Mouse (Mus musculus) heart, adult 11 months (tissue): ENCODE measurements at regions not wholly inside any gene's neighbourhood (a gene's known extent, or its start where the extent isn't known, plus 50 kb on each side); places are given as distances from the start of the nearest gene placed in this dataset.

Experiments
- DNase-seq: peaks from one replicate; pipeline ENCODE4 v3.0.0; 2022

DNA sequence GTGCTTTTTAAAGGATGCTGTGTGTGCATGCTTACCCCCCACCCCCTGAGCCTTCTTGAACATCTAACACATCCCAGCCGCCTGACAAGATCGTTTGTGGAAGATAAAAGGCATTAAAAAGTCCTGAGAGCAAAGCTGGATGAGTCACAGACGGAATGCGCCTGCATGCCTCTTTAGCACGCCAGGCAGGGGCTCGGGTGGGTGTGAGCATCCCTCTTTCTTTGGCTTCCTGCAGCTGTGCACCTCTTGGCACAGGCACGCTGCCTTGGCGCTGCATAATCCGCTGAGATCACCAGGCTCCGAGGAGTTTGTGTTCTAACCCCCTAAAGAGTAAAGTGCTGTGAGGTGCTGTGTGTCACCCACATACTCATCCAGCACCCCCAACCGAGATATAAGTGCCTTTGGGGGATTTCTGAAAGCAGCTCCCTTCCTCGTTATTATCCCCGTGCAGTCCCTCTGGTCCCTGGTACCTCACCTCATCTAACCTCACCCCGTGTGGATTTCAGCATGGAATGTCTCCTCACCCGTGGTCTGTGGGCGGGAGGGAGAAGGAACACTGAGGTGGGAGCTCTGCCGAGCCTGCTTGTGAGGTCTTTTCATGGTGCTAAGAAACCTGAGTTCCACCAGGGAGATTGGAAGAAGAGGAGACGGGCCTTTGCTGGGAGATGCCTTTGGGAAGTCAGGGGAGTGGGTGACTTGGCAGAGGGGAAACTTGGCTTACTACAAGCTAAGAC is 117.8 kb upstream of the Topaz1 start:
- DNase-seq: no peak

GRCm38 (mm10) chr9:122631793-122632192 is 115.4 kb upstream of the Topaz1 start:
- no peak for DNase-seq

DNA sequence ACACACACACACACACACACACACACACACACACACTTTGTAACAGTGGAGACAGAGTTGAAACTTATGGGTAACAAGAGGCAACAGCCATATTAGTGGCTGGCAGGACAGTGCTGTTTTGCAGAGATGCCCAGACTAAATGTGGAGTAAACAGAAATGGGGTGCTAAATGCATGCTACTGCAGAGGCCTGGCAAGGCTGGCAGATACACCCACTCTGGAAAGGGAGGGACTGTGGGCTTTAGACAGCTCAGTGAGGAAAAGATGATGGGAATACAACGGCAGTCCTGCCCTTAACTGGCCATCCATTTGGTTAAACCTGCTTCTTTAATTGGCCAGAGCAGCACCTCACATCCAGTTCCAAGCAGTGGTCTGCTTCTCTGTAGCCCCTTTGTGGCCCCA is 113.7 kb upstream of the Topaz1 start:
- no peak for DNase-seq

GRCm38 (mm10) chr9:122635138-122635964 is 111.8 kb upstream of the Topaz1 start:
- DNase-seq: peak; percentile 89

DNA sequence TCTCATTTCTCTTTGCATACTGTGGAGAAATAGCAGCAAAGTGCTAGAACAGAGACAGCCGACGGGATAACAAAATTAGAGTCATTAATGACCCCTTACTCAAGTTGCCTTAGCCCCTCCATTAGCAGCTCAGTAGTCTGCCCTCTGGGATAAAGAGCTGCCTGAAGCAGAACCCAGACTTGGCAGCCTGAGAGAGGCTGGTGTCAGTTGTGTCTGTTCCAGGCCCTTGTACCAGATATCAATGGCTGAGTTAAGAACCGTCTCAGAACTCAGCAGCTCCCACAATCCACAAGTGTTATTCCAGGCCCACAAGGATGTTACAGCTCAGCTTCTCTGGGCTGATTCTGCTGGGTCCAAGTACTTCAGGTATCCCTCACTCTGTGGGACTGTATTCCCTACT is 109.6 kb upstream of the Topaz1 start:
- DNase-seq: no peak

DNA sequence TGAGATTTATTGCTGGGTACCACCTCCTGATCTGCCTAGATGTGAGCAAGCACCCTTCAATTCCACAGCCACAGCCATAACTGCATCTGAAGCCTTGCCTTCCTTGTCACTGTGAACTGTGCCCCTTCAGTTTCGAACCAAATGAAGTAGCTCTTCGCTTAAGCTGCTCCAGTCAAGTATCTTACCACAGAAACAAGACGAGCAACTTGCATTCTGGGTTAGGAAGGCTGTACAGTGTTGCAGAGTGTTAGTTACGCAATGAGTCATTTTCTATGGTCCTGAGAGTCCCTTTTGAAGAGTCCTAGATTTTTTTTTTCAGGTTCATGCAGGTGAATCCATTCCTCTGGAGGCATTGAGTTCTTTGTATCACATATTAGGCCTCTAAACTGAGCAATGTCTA is 107.9 kb upstream of the Topaz1 start:
- no peak for DNase-seq

DNA sequence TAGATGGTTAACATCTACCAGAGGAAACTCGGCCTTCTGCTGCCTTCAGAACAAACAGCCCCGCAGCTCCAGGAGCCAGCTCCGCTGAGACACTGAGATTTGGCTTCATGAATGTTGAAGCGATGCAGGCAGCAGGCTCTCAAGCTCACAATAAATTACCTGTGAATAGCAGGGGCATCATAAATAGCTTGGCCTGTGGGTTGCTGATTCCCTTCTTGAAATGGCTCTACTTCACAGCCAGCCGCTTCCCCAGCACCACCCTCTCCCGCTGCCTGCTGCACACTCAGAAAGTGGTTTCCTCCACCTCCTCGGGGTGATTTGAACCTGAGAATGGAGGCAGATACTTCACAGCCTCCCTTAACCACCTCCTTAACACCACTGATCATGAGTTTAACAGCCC is 104.2 kb upstream of the Topaz1 start:
- DNase-seq: no peak

DNA sequence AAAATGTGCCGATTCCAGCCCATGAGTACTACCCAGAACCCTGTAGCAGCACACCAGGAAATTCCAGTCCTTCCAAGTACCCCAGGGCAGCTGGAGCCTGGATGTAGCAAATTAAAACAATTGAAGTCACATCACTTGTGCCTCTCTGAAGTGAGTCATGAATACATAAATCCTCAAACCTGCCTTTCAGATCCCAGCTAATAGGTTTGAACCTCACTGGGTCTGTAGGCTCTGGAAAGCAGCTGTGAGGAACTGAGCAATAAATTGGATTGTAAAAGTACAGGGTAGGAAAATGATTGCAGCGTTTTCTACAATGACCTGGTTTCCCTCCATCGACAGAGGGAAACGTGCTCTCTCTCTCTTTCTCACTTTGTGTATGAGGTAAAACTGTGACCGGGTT is 101.6 kb upstream of the Topaz1 start:
- DNase-seq: no peak

DNA sequence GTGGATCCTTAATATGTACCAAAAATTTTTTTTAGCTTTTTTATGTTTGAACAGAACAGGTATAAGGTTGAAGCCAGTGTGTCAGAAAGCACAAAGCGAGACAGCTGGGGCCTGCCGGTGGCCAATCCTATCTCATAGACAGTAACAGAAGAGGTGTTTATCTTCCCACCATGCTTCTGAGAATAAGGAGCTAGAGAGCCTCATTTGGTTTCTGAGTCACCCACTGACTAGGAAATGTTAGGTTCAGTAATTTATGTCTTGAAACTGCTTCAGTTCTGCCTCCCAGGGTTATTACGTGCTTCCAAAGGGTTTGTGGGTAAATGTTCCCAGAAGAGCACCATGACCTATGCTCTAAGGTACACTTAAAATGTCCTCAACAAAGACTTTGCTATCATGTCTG is 96.3 kb upstream of the Topaz1 start:
- DNase-seq: no peak

GRCm38 (mm10) chr9:122655583-122655982 is 91.6 kb upstream of the Topaz1 start:
- DNase-seq: no peak

GRCm38 (mm10) chr9:122660050-122660449 is 87.1 kb upstream of the Topaz1 start:
- no peak for DNase-seq

GRCm38 (mm10) chr9:122666978-122667645 is 80.0 kb upstream of the Topaz1 start:
- DNase-seq: no peak

DNA sequence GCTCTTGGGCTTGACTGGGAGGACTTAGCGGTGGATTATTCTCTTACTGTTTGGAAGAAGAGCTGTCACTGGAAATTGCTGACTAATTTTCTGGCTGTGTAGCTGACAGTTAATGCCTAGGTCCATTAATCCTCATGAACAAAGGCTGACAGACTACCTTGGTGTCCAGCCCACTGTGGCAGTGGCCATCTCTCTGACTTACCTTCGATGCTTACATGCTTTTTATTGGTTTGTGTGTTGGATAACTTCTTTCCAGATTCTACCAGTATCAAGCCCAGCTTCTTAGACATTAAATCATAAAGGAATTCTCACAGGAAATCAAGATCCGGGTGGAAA is 79.5 kb upstream of the Topaz1 start:
- no peak for DNase-seq

- no peak for DNase-seq
Observed at GRCm38 (mm10) chr9:122673777-122674176, 73.4 kb upstream of the Topaz1 start.

- no peak for DNase-seq
Observed at GRCm38 (mm10) chr9:122678001-122678696, 69.0 kb upstream of the Topaz1 start.

DNA sequence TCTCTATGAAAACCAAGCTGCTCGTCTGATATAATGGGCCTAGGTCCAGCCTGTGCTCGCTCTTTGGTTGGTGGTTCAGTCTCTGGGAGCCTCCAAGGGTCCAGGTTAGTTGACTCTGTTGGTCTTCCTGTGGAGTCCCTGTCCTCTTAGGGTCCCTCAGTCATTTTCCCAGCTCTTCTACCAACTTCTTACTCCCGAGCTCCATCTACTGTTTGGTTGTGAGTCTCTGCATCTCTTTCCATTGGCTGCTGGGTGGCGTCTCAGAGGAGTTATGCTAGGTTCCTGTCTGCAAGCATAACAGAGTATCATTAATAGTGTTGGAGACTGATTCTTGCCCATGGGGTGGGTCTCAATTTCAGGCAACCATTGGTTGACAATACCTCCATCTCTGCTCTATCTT is 60.0 kb upstream of the Topaz1 start:
- no peak for DNase-seq

- no peak for DNase-seq
Observed at GRCm38 (mm10) chr9:122691879-122692278, 55.3 kb upstream of the Topaz1 start.

GRCm38 (mm10) chr9:122695724-122696123 is 51.4 kb upstream of the Topaz1 start:
- no peak for DNase-seq
